Comparison of ENCODE assay signal across 8 mouse cellular contexts in the genomic region with DNA sequence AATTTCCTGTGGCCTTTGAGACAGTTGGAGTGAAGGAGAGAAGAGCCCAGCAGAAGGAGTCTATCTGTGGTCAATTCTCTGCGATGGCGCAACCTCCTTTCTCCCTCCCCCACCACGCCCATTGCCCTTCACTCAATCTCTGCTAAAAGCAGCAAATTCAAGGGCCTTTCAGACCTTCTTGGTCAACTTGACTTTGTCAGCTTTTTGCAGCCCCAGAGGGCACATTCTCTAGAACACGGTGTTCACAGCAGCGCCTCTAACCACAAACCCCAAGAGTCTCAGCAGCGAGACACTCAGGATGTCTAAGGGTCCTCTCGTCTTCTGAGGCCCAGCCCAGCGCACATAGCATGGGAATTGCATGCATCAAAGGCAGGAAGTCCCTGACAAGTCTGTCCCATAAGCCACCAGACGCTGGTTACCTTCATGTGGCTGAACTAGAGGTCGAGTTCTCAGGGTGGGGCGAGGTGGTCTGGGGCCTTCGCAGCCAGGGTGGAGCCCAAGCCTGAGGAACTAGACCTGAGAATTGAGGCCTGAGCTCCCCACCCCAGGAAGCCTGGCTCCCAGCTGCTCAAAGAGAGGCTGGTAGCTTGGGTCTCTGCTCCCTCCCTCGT. TPM values are rescaled to one million over a fixed set of nuclear protein-coding genes. Genes with fewer than 3 reads are reported as not detected.
DNase-seq lines count a peak whose midpoint lies in the region; ATAC-seq lines count a peak whose summit lies in the region.
"Had no signal": no experiment of that assay in that cellular context is flagged by ENCODE, and none has a peak within 500 bp of the region (broad histone marks: within the 10 kb centered on the region; RNA-seq: fewer than 3 reads in every experiment).

No protein-coding gene starts in this region.

- peak; percentile 92 for ATAC-seq in CD4-positive, CD25-positive, alpha-beta regulatory T cell, adult 4 months
- no peak for ATAC-seq in liver, embryonic 12.5 days
- ATAC-seq in erythroid progenitor cell, adult 5-6 weeks (replicated peaks; ENCODE audit: low FRiP score, poor library complexity, severe bottlenecking) = no peak
- ATAC-seq in forebrain, embryonic 16.5 days = no peak

- H3K9me3 ChIP-seq in liver, embryonic 12.5 days (replicated peaks) = no peaks in the 10 kb centered on the region
- H3K9me3 ChIP-seq in forebrain, embryonic 16.5 days (ENCODE audit: control insufficient read depth, low read length) = no peaks in the 10 kb centered on the region; the same call in 1 of the 2 replicates
- H3K9me3 ChIP-seq: limb, embryonic 15.5 days had no signal

- H3K4me1 ChIP-seq in liver, embryonic 12.5 days = peaks cover 15% of the 10 kb centered on the region
- H3K4me1 ChIP-seq in forebrain, embryonic 16.5 days (replicated peaks; ENCODE audit: control insufficient read depth, insufficient read depth, low read length) = no peaks in the 10 kb centered on the region

- no peaks in the 10 kb centered on the region for H3K36me3 ChIP-seq in liver, embryonic 12.5 days
- H3K36me3 ChIP-seq in forebrain, embryonic 16.5 days (ENCODE audit: control insufficient read depth, insufficient read depth) = no peaks in the 10 kb centered on the region
- H3K36me3 ChIP-seq: limb, embryonic 15.5 days had no signal

- H3K9ac ChIP-seq in liver, embryonic 12.5 days = no peak overlapping the region
- H3K9ac ChIP-seq in forebrain, embryonic 16.5 days (replicated peaks; ENCODE audit: low read depth, low read length) = no peak overlapping the region
- H3K9ac ChIP-seq: limb, embryonic 15.5 days had no signal

- 0 out of 2 replicates have a peak overlapping the region, but pooled peaks have one; percentile 3 for H3K27ac ChIP-seq in liver, embryonic 12.5 days
- no peak overlapping the region for H3K27ac ChIP-seq in forebrain, embryonic 16.5 days (ENCODE audit: low read length)
- H3K27ac ChIP-seq: limb, embryonic 15.5 days had no signal

- no peak overlapping the region for H3K4me3 ChIP-seq in liver, embryonic 12.5 days
- H3K4me3 ChIP-seq in forebrain, embryonic 16.5 days (replicated peaks; ENCODE audit: low read length) = no peak overlapping the region
- H3K4me3 ChIP-seq: limb, embryonic 15.5 days had no signal

- no peaks in the 10 kb centered on the region; the same call in 1 of the 2 replicates for H3K27me3 ChIP-seq in liver, embryonic 12.5 days (replicated peaks)
- no peaks in the 10 kb centered on the region for H3K27me3 ChIP-seq in forebrain, embryonic 16.5 days (replicated peaks; ENCODE audit: control insufficient read depth, insufficient read depth, low read length)
- H3K27me3 ChIP-seq: limb, embryonic 15.5 days had no signal

- peak; percentile 32 to 44 for DNase-seq in adrenal gland, postnatal 36 days
- DNase-seq in spleen, adult 12 weeks (ENCODE audit: low spot score) = peak; percentile 15
- DNase-seq in urinary bladder, postnatal 14 days (ENCODE audit: low spot score) = no peak

- no peak overlapping the region for H3K4me2 ChIP-seq in liver, embryonic 12.5 days
- no peak overlapping the region for H3K4me2 ChIP-seq in forebrain, embryonic 16.5 days (ENCODE audit: low read length)
- H3K4me2 ChIP-seq: limb, embryonic 15.5 days had no signal

- WGBS in liver, embryonic 12.5 days (ENCODE audit: insufficient replicate concordance) = 17% methylated on average over 13 of the region's 13 CpGs
- WGBS in forebrain, embryonic 16.5 days = 77% methylated on average over 13 of the region's 13 CpGs

RNA-seq across cellular contexts. Expression of a gene that starts 37.8 kb away (rescaled TPM):
- 100 to 1,000 TPM; 115 to 134 TPM for polyA plus RNA-seq in CD4-positive, CD25-positive, alpha-beta regulatory T cell, adult 4 months (2017; shearing (Covaris generic))
- total RNA-seq in adrenal gland, postnatal 36 days (2021) = 10 to 100 TPM; 40.8 to 43.6 TPM
- polyA plus RNA-seq in liver, embryonic 12.5 days (2016; fragmentation: Nextera tagmentation; extraction: Ambion mirVana) = 360 and 381 TPM in 2 replicates
- total RNA-seq in erythroid progenitor cell, adult 5-6 weeks (2015; ENCODE audit: low replicate concordance) = 456 and 494 TPM in 2 replicates
- 286 and 365 TPM in 2 replicates for total RNA-seq in erythroid progenitor cell, adult 5-6 weeks (2017; ENCODE audit: low replicate concordance)
- polyA plus RNA-seq in forebrain, embryonic 16.5 days (2015; fragmentation: Nextera tagmentation; extraction: Ambion mirVana) = 230 and 256 TPM in 2 replicates

RNA-seq across cellular contexts. Expression of a gene that starts 41.1 kb away (rescaled TPM):
- 10 to 100 TPM; 12.2 to 16.1 TPM for polyA plus RNA-seq in CD4-positive, CD25-positive, alpha-beta regulatory T cell, adult 4 months (2017; shearing (Covaris generic))
- 10 to 100 TPM; 36.6 to 42.7 TPM for total RNA-seq in adrenal gland, postnatal 36 days (2021)
- polyA plus RNA-seq in liver, embryonic 12.5 days (2016; fragmentation: Nextera tagmentation; extraction: Ambion mirVana) = 4.3 and 5.1 TPM in 2 replicates
- 7.9 and 9.2 TPM in 2 replicates for total RNA-seq in erythroid progenitor cell, adult 5-6 weeks (2015; ENCODE audit: low replicate concordance)
- 8.5 and 14.2 TPM in 2 replicates for total RNA-seq in erythroid progenitor cell, adult 5-6 weeks (2017; ENCODE audit: low replicate concordance)
- 15.0 and 17.4 TPM in 2 replicates for polyA plus RNA-seq in forebrain, embryonic 16.5 days (2015; fragmentation: Nextera tagmentation; extraction: Ambion mirVana)
